Mouse (Mus musculus): ENCODE measurements around the gene Dbp.

The Dbp gene

DNA sequence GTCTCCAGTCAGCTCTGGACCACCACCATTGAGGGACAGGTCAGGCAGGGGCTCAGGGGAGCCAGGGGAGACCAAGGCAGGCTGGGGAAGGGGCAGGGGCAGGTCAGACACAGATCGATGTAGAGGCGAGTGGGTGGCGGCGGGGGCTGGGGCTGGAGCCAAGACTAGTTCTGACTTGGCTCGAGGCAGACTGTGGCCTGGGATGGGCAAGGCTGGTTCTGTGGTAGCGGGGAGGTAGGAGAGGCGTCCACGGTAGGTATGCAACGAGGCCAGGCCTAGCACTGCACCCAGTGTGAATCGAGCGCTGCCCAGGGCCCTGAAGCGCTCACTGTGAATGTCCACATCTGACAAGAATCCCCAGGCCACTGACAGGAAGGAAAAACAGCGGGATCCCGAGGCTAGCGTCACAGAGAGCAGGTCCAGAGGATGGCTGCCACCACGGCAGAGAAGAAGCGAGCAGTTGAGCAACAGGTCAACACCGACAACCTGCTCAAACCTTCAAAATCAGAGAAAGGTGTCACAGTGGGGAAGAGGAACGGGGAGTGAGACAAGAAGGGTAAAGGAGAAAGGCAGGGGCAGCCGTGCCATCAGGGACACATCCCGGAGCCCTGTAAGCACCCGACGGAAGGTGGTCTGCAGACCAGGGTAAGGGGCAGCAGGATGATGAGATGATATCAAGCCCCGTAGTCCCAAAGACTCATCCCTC, 6.6 kb downstream of the Dbp start:
- no peak for DNase-seq (ENCODE audit: low spot score in 2 of 2)

GRCm38 (mm10) chr7:45712022-45712757, 7.3 kb downstream of the Dbp start:
- DNase-seq (ENCODE audit: low spot score in 2 of 2): no peak

DNA sequence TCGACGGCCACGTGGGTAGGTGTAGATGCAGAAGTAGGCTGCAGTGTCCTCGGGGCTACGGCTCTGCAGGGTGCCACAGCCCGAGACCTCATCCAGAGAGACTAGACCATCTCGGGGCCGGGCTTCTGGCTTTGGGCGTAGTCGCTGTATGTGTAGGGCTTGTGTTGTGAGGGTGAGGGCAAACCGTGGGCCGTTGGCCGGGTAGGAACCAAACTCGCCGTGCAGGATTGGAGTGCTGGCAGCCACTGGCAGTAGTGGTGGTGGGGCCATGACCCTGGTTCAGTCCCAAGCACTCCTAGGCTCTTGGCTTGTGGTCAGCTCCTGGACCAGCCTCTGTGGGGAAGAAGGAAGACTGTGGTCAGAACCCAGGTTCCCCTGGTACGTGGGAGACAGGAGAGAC, 8.5 kb downstream of the Dbp start:
- DNase-seq (ENCODE audit: low spot score in 2 of 2): no peak

DNA sequence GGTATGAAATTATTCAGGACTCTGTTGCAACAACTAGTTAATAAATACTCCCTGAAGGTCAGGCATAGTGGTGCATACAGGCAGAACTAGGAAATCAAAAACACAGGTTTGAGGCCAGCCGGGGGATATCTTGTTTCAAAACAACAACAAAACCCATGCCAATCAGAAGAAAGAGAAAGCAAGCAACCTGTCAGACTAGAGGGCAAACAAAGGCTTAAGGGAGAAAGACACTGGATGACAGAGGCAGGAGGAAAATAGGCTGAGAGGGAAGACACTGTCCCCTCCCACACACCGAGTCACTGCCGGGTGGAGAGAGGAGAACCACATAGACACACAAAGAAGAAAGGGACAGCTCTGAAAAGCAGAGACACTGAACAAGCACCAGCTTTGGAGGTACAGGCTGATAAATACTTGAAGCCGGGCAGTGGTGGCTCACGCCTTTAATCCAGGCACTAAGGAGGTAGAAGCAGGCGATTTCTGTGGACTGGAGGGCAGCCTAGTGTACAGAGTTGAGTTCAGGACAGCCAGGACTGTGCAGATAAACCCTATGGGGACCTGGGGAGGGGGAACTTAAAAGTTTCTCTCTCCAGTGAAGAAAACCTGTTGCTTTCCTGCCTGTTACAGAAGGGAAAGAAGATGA, 9.1 kb downstream of the Dbp start:
- no peak for DNase-seq (ENCODE audit: low spot score in 2 of 2)

- no peak for DNase-seq (ENCODE audit: low spot score in 2 of 2)
These were observed 9.8 kb downstream of the Dbp start for GRCm38 (mm10) chr7:45714630-45715089.

- DNase-seq (ENCODE audit: low spot score in 2 of 2): peak; percentile 97 to 98
These were observed 10.3 kb downstream of the Dbp start, which contains the start of gene Rpl18 for GRCm38 (mm10) chr7:45715090-45715708. Gene Rpl18 (plus strand): TSS chr7:45715457.

- peak in 1 of 2 experiments; percentile 51 for DNase-seq (ENCODE audit: low spot score in 2 of 2)
These were observed 11.0 kb downstream of the Dbp start for GRCm38 (mm10) chr7:45715741-45716459.

DNA sequence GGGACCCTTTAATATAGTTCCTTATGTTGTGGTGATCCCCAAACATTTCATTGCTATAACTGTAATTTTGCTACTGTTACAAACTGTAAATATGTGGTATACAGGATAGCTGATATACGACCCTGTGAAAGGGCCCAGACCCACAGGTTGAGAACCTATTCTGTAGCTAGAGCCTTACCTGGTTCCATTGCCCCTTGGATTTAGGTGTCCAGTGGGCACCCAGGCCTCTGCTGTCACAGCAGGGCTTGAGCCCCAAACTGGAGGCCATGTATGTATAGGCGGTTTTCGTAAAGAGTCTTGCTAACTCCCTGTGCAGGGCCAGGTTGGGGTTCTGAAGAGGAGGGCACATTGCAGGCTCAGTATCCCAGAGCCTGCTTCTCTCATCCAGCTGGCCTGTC, 11.6 kb downstream of the Dbp start:
- no peak for DNase-seq (ENCODE audit: low spot score in 2 of 2)

- no peak for DNase-seq (ENCODE audit: low spot score in 2 of 2)
These were observed 12.3 kb downstream of the Dbp start for GRCm38 (mm10) chr7:45716952-45717917.

- DNase-seq (ENCODE audit: low spot score in 2 of 2): peak; percentile 94 to 97
These were observed 13.0 kb downstream of the Dbp start, which contains the start of gene Sphk2 for GRCm38 (mm10) chr7:45717918-45718297. Gene Sphk2 (minus strand): TSS chr7:45718002.

- no peak for DNase-seq (ENCODE audit: low spot score in 2 of 2)
These were observed 13.4 kb downstream of the Dbp start for GRCm38 (mm10) chr7:45718331-45718730.

DNA sequence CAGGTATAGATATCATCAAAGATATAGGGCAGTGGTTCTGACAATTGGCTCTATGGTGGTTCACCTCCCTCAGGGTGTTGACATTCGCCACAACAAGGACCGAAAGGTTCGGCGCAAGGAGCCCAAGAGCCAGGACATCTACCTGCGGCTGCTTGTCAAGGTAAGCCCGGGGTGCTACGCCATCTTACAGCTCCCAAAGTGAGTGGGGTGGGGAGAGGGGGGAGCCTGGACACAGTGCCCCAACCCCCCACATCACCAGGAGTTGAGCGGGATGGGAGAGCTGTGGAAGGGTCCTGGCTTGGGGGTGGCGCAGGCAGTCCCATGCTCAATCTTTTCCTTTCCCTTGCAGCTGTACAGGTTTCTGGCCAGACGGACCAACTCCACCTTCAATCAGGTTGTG, 14.3 kb downstream of the Dbp start:
- DNase-seq (ENCODE audit: low spot score in 2 of 2): no peak

- DNase-seq (ENCODE audit: low spot score in 2 of 2): no peak
These were observed 15.0 kb downstream of the Dbp start for GRCm38 (mm10) chr7:45719738-45720412.

- DNase-seq (ENCODE audit: low spot score in 2 of 2): no peak
These were observed 15.7 kb downstream of the Dbp start, which contains the start of gene Fam83e for GRCm38 (mm10) chr7:45720413-45721233. Gene Fam83e (plus strand): TSS chr7:45721212.

GRCm38 (mm10) chr7:45721234-45721571, 16.3 kb downstream of the Dbp start:
- no peak for DNase-seq (ENCODE audit: low spot score in 2 of 2)

DNA sequence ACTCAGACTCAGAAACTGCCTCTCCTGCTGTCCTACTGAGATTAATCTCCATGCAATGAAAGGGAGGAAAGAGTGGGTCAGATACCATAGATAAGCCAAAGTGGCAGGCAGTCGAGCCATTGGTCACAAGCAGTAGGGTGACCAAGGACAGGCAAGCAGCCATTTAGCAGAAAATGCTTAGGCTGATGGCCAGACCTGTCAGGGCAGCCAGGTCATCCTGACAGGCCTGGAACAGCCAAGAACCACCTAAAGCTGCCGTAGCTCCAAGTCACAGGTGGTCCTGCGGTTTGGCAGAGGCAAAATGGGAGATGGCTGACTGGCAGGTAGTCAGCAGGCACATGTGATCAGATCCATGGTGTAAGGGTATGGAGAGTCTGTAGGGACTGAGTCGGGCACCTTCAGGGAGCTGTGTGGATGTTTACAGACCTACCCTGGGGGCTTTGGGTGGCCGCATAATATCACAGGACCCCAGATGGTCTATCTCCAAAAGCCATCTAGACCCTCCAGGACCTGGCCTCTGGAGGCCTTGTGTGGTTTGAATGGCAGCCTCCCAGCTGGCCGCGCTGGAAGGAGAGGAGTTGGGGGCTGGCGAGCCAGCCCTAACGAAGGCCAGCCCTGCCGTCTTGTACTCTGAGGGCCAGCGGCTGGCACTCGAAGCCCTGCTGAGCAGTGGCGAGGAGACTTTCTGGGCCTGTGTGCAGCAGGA, 16.9 kb downstream of the Dbp start:
- no peak for DNase-seq (ENCODE audit: low spot score in 2 of 2)

- DNase-seq (ENCODE audit: low spot score in 2 of 2): peak in 1 of 2 experiments; percentile 1
These were observed 17.4 kb downstream of the Dbp start for GRCm38 (mm10) chr7:45722348-45722713.

- DNase-seq (ENCODE audit: low spot score in 2 of 2): no peak
These were observed 18.4 kb downstream of the Dbp start for GRCm38 (mm10) chr7:45723301-45723700.

Measured in spleen, postnatal 36 days (tissue).